Mouse (Mus musculus) cerebellum, postnatal 10 days (tissue): ENCODE measurements around the gene Kcnj1.

Experiments
- DNase-seq, 2 experiments: peaks; one replicate each; pipeline ENCODE4 v3.0.0; 2021; ENCODE audit warnings: mixed read lengths in 2 of 2

Kcnj1 gene

GRCm38 (mm10) chr9:32372202-32372601 is at the start of gene Kcnj1:
Gene Kcnj1, plus strand, starts transcription at chr9:32372493.
- no peak for DNase-seq

GRCm38 (mm10) chr9:32323610-32324009 is 48.7 kb upstream of the Kcnj1 start:
- no peak for DNase-seq

GRCm38 (mm10) chr9:32328777-32329176 is 43.5 kb upstream of the Kcnj1 start:
- DNase-seq, result no peak

- DNase-seq, result no peak
Measured at GRCm38 (mm10) chr9:32331162-32331561, 41.1 kb upstream of the Kcnj1 start.

- DNase-seq, result no peak
Measured at GRCm38 (mm10) chr9:32335389-32336150, 36.7 kb upstream of the Kcnj1 start.

GRCm38 (mm10) chr9:32340831-32341230 is 31.5 kb upstream of the Kcnj1 start:
- peak in 1 of 2 experiments; percentile 22 for DNase-seq

- no peak for DNase-seq
Measured at GRCm38 (mm10) chr9:32342929-32343328, 29.4 kb upstream of the Kcnj1 start.

GRCm38 (mm10) chr9:32344051-32344450 is 28.2 kb upstream of the Kcnj1 start, which contains the start of gene Kcnj5:
Gene Kcnj5, minus strand, starts transcription at chr9:32344350.
- peak; percentile 26 to 35 for DNase-seq

GRCm38 (mm10) chr9:32344489-32344888 is 27.8 kb upstream of the Kcnj1 start:
- peak in 1 of 2 experiments; percentile 23 for DNase-seq

GRCm38 (mm10) chr9:32348096-32348495 is 24.2 kb upstream of the Kcnj1 start:
- DNase-seq, result no peak

- DNase-seq, result no peak
Measured at GRCm38 (mm10) chr9:32349344-32349743, 22.9 kb upstream of the Kcnj1 start.

GRCm38 (mm10) chr9:32350332-32350731 is 22.0 kb upstream of the Kcnj1 start:
- DNase-seq, result peak; percentile 86 to 91

- no peak for DNase-seq
Measured at GRCm38 (mm10) chr9:32360770-32361169, 11.5 kb upstream of the Kcnj1 start.

- DNase-seq, result peak; percentile 27 to 34
Measured at GRCm38 (mm10) chr9:32368812-32369211, 3.5 kb upstream of the Kcnj1 start.

GRCm38 (mm10) chr9:32369388-32369787 is 2.9 kb upstream of the Kcnj1 start:
- DNase-seq, result no peak

GRCm38 (mm10) chr9:32373656-32374055 is 1.4 kb downstream of the Kcnj1 start:
- no peak for DNase-seq

- DNase-seq, result no peak
Measured at GRCm38 (mm10) chr9:32376031-32376430, 3.7 kb downstream of the Kcnj1 start.

- no peak for DNase-seq
Measured at GRCm38 (mm10) chr9:32376863-32377590, 4.7 kb downstream of the Kcnj1 start.

GRCm38 (mm10) chr9:32384906-32385305 is 12.6 kb downstream of the Kcnj1 start:
- no peak for DNase-seq

- no peak for DNase-seq
Measured at GRCm38 (mm10) chr9:32388120-32388519, 15.8 kb downstream of the Kcnj1 start.

GRCm38 (mm10) chr9:32391092-32391491 is 18.8 kb downstream of the Kcnj1 start:
- no peak for DNase-seq

GRCm38 (mm10) chr9:32391701-32392100 is 19.4 kb downstream of the Kcnj1 start:
- no peak for DNase-seq

GRCm38 (mm10) chr9:32392716-32393115 is 20.4 kb downstream of the Kcnj1 start:
- DNase-seq, result no peak

GRCm38 (mm10) chr9:32394761-32395161 is 22.5 kb downstream of the Kcnj1 start:
- DNase-seq, result no peak
